Mouse (Mus musculus) heart, embryonic 14.5 days (tissue): ENCODE measurements at regions not wholly inside any gene's neighbourhood (a gene's known extent, or its start where the extent isn't known, plus 50 kb on each side); places are given as distances from the start of the nearest gene placed in this dataset.

Source experiments
- ATAC-seq: fragments of 200-750 bp; cut with Nextera tagmentation; 2 replicates; pipeline ENCODE4 v1.8.0; 2017; ENCODE audit warnings: low read depth, moderate TSS enrichment; ENCODE audit not compliant: insufficient number of reproducible peaks, insufficient read depth, low FRiP score
- H3K27ac ChIP-seq, 2 experiments: fragments of 200-500 bp in 1 of 2; fragments of 300-500 bp in 1 of 2; sonication (generic) in 1 of 2; replicated peaks in 1 of 2; 2 replicates each; pipeline ENCODE4 v1.5.1; 2012 to 2014; ENCODE audit warnings: low read depth in 2 of 2, low read length in 2 of 2, control low read depth in 1 of 2, mild to moderate bottlenecking in 1 of 2, mixed read lengths in 1 of 2; ENCODE audit not compliant: control insufficient read depth in 1 of 2, insufficient read depth in 1 of 2
- H3K27me3 ChIP-seq: fragments of 300-500 bp; sonication (generic); 2 replicates; pipeline ENCODE4 v1.6.1; 2014; ENCODE audit warnings: mild to moderate bottlenecking, low read length, control low read depth; ENCODE audit not compliant: control insufficient read depth, insufficient read depth
- H3K36me3 ChIP-seq: fragments of 300-500 bp; sonication (generic); 2 replicates; pipeline ENCODE4 v1.6.1; 2014; ENCODE audit warnings: mild to moderate bottlenecking, control low read depth, low read length, mixed read lengths; ENCODE audit not compliant: control insufficient read depth, insufficient read depth
- H3K4me1 ChIP-seq, 2 experiments: fragments of 200-500 bp in 1 of 2; fragments of 300-500 bp in 1 of 2; sonication (generic) in 1 of 2; 2 replicates each; pipeline ENCODE4 v1.6.1; 2012 to 2014; ENCODE audit warnings: low read length in 2 of 2, control low read depth in 1 of 2, mixed read lengths in 1 of 2; ENCODE audit not compliant: control insufficient read depth in 2 of 2, insufficient read depth in 2 of 2
- H3K4me2 ChIP-seq: fragments of 300-500 bp; sonication (generic); 2 replicates; pipeline ENCODE4 v1.6.1; 2014; ENCODE audit warnings: mild to moderate bottlenecking, low read length
- H3K4me3 ChIP-seq, 2 experiments: fragments of 200-500 bp in 1 of 2; fragments of 300-500 bp in 1 of 2; sonication (generic) in 1 of 2; 2 replicates each; pipeline ENCODE4 v1.5.1; 2012 to 2014; ENCODE audit warnings: low read length in 2 of 2, mild to moderate bottlenecking in 2 of 2, control low read depth in 1 of 2, low read depth in 1 of 2, moderate library complexity in 1 of 2; ENCODE audit not compliant: control insufficient read depth in 1 of 2, insufficient read depth in 1 of 2
- H3K9ac ChIP-seq: fragments of 300-500 bp; sonication (generic); 2 replicates; pipeline ENCODE4 v1.6.1; 2014; ENCODE audit warnings: mild to moderate bottlenecking, low read length
- H3K9me3 ChIP-seq: fragments of 300-500 bp; sonication (generic); 2 replicates; pipeline ENCODE4 v1.6.1; 2016; ENCODE audit warnings: low read length, control low read depth; ENCODE audit not compliant: control insufficient read depth
- WGBS: fragments of 180-500 bp; shearing (Covaris S2); extraction: QIAGEN DNeasy Blood & Tissue Kit; methylation state at CpG from one replicate; pipeline ENCODE4 v1.1.7; 2014; 5-methylcytosine and 5-hydroxymethylcytosine counted together

DNA sequence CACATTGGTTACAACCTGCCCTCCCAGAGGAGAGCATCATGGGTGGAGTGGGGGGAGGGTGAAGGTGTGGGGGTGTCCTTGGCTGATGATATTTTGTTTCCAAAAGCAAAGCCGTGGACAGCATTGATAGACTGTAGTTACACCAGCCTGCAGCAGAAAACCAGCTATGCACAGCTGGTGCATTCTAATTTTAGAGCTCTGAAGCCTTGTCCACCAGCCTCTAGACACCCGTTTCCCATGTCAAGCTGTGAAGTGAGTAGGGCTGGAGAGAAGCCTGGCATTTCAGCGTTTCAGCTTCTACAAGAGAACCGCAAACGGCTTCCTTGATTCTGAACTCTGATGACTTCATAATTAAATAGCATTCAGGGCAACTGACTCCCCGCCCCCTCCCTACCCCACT, 310.7 kb upstream of the Rorb start:
- H3K27ac ChIP-seq: peak overlapping the region; percentile 59 to 75; a peak in 3 of 4 replicates

More for the DNA sequence above, 310.7 kb upstream of the Rorb start:
- H3K27me3 ChIP-seq: no peaks in the 10 kb centered on the region
- H3K4me1 ChIP-seq: peaks cover 0 to 2% of the 10 kb centered on the region in 2 experiments; a peak in 2 of 4 replicates
- H3K4me2 ChIP-seq: peak overlapping the region; percentile 39; the same call in 1 of the 2 replicates
- H3K4me3 ChIP-seq: no peak overlapping the region
- ATAC-seq: peak; percentile 59
- no peak overlapping the region for H3K9ac ChIP-seq
- no peaks in the 10 kb centered on the region for H3K9me3 ChIP-seq
- H3K36me3 ChIP-seq: no peaks in the 10 kb centered on the region
- WGBS: 34% methylated on average over 6 of the region's 6 CpGs
